Mouse (Mus musculus): Measurements from ENCODE around the gene Dcaf17. TPM values are rescaled to one million over a fixed set of nuclear protein-coding genes. Genes with fewer than 3 reads are reported as not detected.

Dcaf17 gene
- polyA plus RNA-seq, 1 experiment = 2.9 TPM

GRCm38 (mm10) chr2:71123591-71123990 lies 68.5 kb downstream of the Dcaf17 start:
- Histone ChIP-seq H3K27me3 (ENCODE audit: control insufficient read depth, insufficient read depth, low read length) (0 out of 2 replicates have a peak, but pooled peaks cover 4% of the 10 kb centered on the region), H3K27ac (ENCODE audit: insufficient read depth, low read length) (no peak overlapping the region), H3K4me3 (ENCODE audit: extremely low read depth, insufficient read depth, insufficient read length) (no peak overlapping the region), H3K36me3 (ENCODE audit: control insufficient read depth, insufficient read depth, low read length) (no peaks in the 10 kb centered on the region), H3K4me1 (ENCODE audit: control insufficient read depth, insufficient read depth, insufficient read length) (no peaks in the 10 kb centered on the region)
- no peak for DNase-seq (ENCODE audit: low read depth in 1 of 2, low spot score in 2 of 2)
- 83% methylated on average over 2 of the region's 2 CpGs for WGBS
- TF ChIP-seq CTCF (IDR thresholded peaks at IDR 0.05; ENCODE audit: extremely low read depth, insufficient read depth, insufficient read length, insufficient replicate concordance) = no peak
- no peak for TF ChIP-seq POLR2A (IDR thresholded peaks at IDR 0.05; ENCODE audit: low read depth, low read length)

GRCm38 (mm10) chr2:71127779-71128534 lies 72.8 kb downstream of the Dcaf17 start:
- Histone ChIP-seq H3K4me3 (ENCODE audit: extremely low read depth, insufficient read depth, insufficient read length) (no peak overlapping the region), H3K4me1 (ENCODE audit: control insufficient read depth, insufficient read depth, insufficient read length) (no peaks in the 10 kb centered on the region), H3K27ac (ENCODE audit: insufficient read depth, low read length) (no peak overlapping the region), H3K36me3 (ENCODE audit: control insufficient read depth, insufficient read depth, low read length) (no peaks in the 10 kb centered on the region), H3K27me3 (ENCODE audit: control insufficient read depth, insufficient read depth, low read length) (no peaks in the 10 kb centered on the region)
- 32% methylated on average over 10 of the region's 10 CpGs for WGBS
- no peak for DNase-seq (ENCODE audit: low read depth in 1 of 2, low spot score in 2 of 2)
- TF ChIP-seq POLR2A (IDR thresholded peaks at IDR 0.05; ENCODE audit: low read depth, low read length) (no peak), CTCF (IDR thresholded peaks at IDR 0.05; ENCODE audit: extremely low read depth, insufficient read depth, insufficient read length, insufficient replicate concordance) (no peak)

GRCm38 (mm10) chr2:71130366-71130765 lies 75.2 kb downstream of the Dcaf17 start:
- no peak overlapping the region for H3K4me3 ChIP-seq (ENCODE audit: extremely low read depth, insufficient read depth, insufficient read length)
- H3K4me1 ChIP-seq (ENCODE audit: control insufficient read depth, insufficient read depth, insufficient read length) = no peaks in the 10 kb centered on the region
- no peak for DNase-seq (ENCODE audit: low read depth in 1 of 2, low spot score in 2 of 2)
- H3K27ac ChIP-seq (ENCODE audit: insufficient read depth, low read length) = no peak overlapping the region
- TF ChIP-seq CTCF (IDR thresholded peaks at IDR 0.05; ENCODE audit: extremely low read depth, insufficient read depth, insufficient read length, insufficient replicate concordance) (no peak), POLR2A (IDR thresholded peaks at IDR 0.05; ENCODE audit: low read depth, low read length) (no peak)
- 94% methylated on average over 2 of the region's 2 CpGs for WGBS
- no peaks in the 10 kb centered on the region for H3K27me3 ChIP-seq (ENCODE audit: control insufficient read depth, insufficient read depth, low read length)
- no peaks in the 10 kb centered on the region for H3K36me3 ChIP-seq (ENCODE audit: control insufficient read depth, insufficient read depth, low read length)

GRCm38 (mm10) chr2:71131866-71132496 lies 76.9 kb downstream of the Dcaf17 start:
- Histone ChIP-seq H3K27ac (ENCODE audit: insufficient read depth, low read length) (no peak overlapping the region), H3K36me3 (ENCODE audit: control insufficient read depth, insufficient read depth, low read length) (no peaks in the 10 kb centered on the region), H3K4me1 (ENCODE audit: control insufficient read depth, insufficient read depth, insufficient read length) (no peaks in the 10 kb centered on the region), H3K27me3 (ENCODE audit: control insufficient read depth, insufficient read depth, low read length) (no peaks in the 10 kb centered on the region), H3K4me3 (ENCODE audit: extremely low read depth, insufficient read depth, insufficient read length) (no peak overlapping the region)
- 70% methylated on average over 3 of the region's 3 CpGs for WGBS
- no peak for DNase-seq (ENCODE audit: low read depth in 1 of 2, low spot score in 2 of 2)
- TF ChIP-seq POLR2A (IDR thresholded peaks at IDR 0.05; ENCODE audit: low read depth, low read length) (no peak), CTCF (IDR thresholded peaks at IDR 0.05; ENCODE audit: extremely low read depth, insufficient read depth, insufficient read length, insufficient replicate concordance) (no peak)

- 83% methylated on average over 9 of the region's 9 CpGs for WGBS
Measured at GRCm38 (mm10) chr2:71134041-71134505, 78.9 kb downstream of the Dcaf17 start.

GRCm38 (mm10) chr2:71134836-71135235 lies 79.7 kb downstream of the Dcaf17 start:
- Histone ChIP-seq H3K36me3 (ENCODE audit: control insufficient read depth, insufficient read depth, low read length) (no peaks in the 10 kb centered on the region), H3K4me1 (ENCODE audit: control insufficient read depth, insufficient read depth, insufficient read length) (no peaks in the 10 kb centered on the region), H3K27me3 (ENCODE audit: control insufficient read depth, insufficient read depth, low read length) (no peaks in the 10 kb centered on the region), H3K4me3 (ENCODE audit: extremely low read depth, insufficient read depth, insufficient read length) (no peak overlapping the region), H3K27ac (ENCODE audit: insufficient read depth, low read length) (no peak overlapping the region)
- TF ChIP-seq POLR2A (IDR thresholded peaks at IDR 0.05; ENCODE audit: low read depth, low read length) = no peak
- TF ChIP-seq CTCF (IDR thresholded peaks at IDR 0.05; ENCODE audit: extremely low read depth, insufficient read depth, insufficient read length, insufficient replicate concordance) = no peak
- 70% methylated on average over 5 of the region's 5 CpGs for WGBS
- DNase-seq (ENCODE audit: low read depth in 1 of 2, low spot score in 2 of 2) = no peak

More at GRCm38 (mm10) chr2:71134041-71134505, 78.9 kb downstream of the Dcaf17 start:
- H3K4me3 ChIP-seq (ENCODE audit: extremely low read depth, insufficient read depth, insufficient read length) = no peak overlapping the region
- TF ChIP-seq CTCF (IDR thresholded peaks at IDR 0.05; ENCODE audit: extremely low read depth, insufficient read depth, insufficient read length, insufficient replicate concordance) = no peak
- no peak for TF ChIP-seq POLR2A (IDR thresholded peaks at IDR 0.05; ENCODE audit: low read depth, low read length)
- no peak for DNase-seq (ENCODE audit: low read depth in 1 of 2, low spot score in 2 of 2)
- H3K4me1 ChIP-seq (ENCODE audit: control insufficient read depth, insufficient read depth, insufficient read length) = no peaks in the 10 kb centered on the region
- no peak overlapping the region for H3K27ac ChIP-seq (ENCODE audit: insufficient read depth, low read length)
- H3K27me3 ChIP-seq (ENCODE audit: control insufficient read depth, insufficient read depth, low read length) = no peaks in the 10 kb centered on the region
- H3K36me3 ChIP-seq (ENCODE audit: control insufficient read depth, insufficient read depth, low read length) = no peaks in the 10 kb centered on the region

- Histone ChIP-seq H3K4me1 (ENCODE audit: control insufficient read depth, insufficient read depth, insufficient read length) (no peaks in the 10 kb centered on the region), H3K27ac (ENCODE audit: insufficient read depth, low read length) (no peak overlapping the region), H3K27me3 (ENCODE audit: control insufficient read depth, insufficient read depth, low read length) (no peaks in the 10 kb centered on the region), H3K36me3 (ENCODE audit: control insufficient read depth, insufficient read depth, low read length) (no peaks in the 10 kb centered on the region), H3K4me3 (ENCODE audit: extremely low read depth, insufficient read depth, insufficient read length) (no peak overlapping the region)
- DNase-seq (ENCODE audit: low read depth in 1 of 2, low spot score in 2 of 2) = no peak
- TF ChIP-seq POLR2A (IDR thresholded peaks at IDR 0.05; ENCODE audit: low read depth, low read length) (no peak), CTCF (IDR thresholded peaks at IDR 0.05; ENCODE audit: extremely low read depth, insufficient read depth, insufficient read length, insufficient replicate concordance) (no peak)
- 80% methylated on average over 4 of the region's 4 CpGs for WGBS
Measured at GRCm38 (mm10) chr2:71140622-71141021, 85.5 kb downstream of the Dcaf17 start.
